Mouse (Mus musculus) cerebellum, adult (tissue): Measurements from ENCODE around the gene Gm16485.

Experiments used
- ATAC-seq: cut with Nextera tagmentation; 2 replicates; pipeline ENCODE4 v1.9.2; 2017; ENCODE audit warnings: mild to moderate bottlenecking, moderate library complexity, mixed read lengths; ENCODE audit not compliant: insufficient number of reproducible peaks, low FRiP score, low TSS enrichment

The Gm16485 gene

GRCm38 (mm10) chr9:8971491-8971890, at the start of gene Gm16485:
Gm16485 (plus strand) TSS chr9:8971791.
- no peak for ATAC-seq

- no peak for ATAC-seq
These were observed 44.0 kb upstream of the Gm16485 start for GRCm38 (mm10) chr9:8927561-8927960.

- no peak for ATAC-seq
These were observed 33.8 kb upstream of the Gm16485 start for GRCm38 (mm10) chr9:8937753-8938152.

- no peak for ATAC-seq
These were observed 18.3 kb upstream of the Gm16485 start for GRCm38 (mm10) chr9:8953306-8953705.

- no peak for ATAC-seq
These were observed 7.0 kb upstream of the Gm16485 start for GRCm38 (mm10) chr9:8964512-8965133.

- ATAC-seq = no peak
These were observed 1.4 kb upstream of the Gm16485 start for GRCm38 (mm10) chr9:8970240-8970639.

GRCm38 (mm10) chr9:8977775-8978174, 6.2 kb downstream of the Gm16485 start:
- ATAC-seq = no peak

- no peak for ATAC-seq
These were observed 10.7 kb downstream of the Gm16485 start for GRCm38 (mm10) chr9:8982315-8982714.

GRCm38 (mm10) chr9:8996494-8996893, 24.9 kb downstream of the Gm16485 start:
- no peak for ATAC-seq

- no peak for ATAC-seq
These were observed 29.6 kb downstream of the Gm16485 start for GRCm38 (mm10) chr9:9001170-9001569.

GRCm38 (mm10) chr9:9015108-9015507, 43.5 kb downstream of the Gm16485 start:
- ATAC-seq = no peak
